Mouse (Mus musculus) erythroblast, adult 5-6 weeks (primary cell): ENCODE measurements around the gene Slc9a9. TPM values are rescaled to one million over a fixed set of nuclear protein-coding genes. Genes with fewer than 3 reads are reported as not detected.

Experiments used
- ATAC-seq: replicated peaks from 2 replicates; pipeline ENCODE4 v1.8.0; 2016; ENCODE audit warnings: moderate number of reproducible peaks, mild to moderate bottlenecking, moderate TSS enrichment, inconsistent platforms; ENCODE audit not compliant: poor library complexity, low FRiP score, severe bottlenecking
- total RNA-seq, 2 experiments: library from RNA; stranded (forward) in 1 of 2; stranded (reverse) in 1 of 2; fragments of 150-400 nt in 1 of 2; fragments of 200-764, 138-1000 nt in 1 of 2; gene quantifications; 2 replicates each; pipeline versions ENCODE4 v1.2.3 to v1.2.4; 2015 to 2017; ENCODE audit warnings: low replicate concordance in 2 of 2

Slc9a9 gene
- total RNA-seq, 2 experiments from 2014 or later = 1.9 to 4.3 TPM

GRCm38 (mm10) chr9:95242628-95243195, 573.0 kb downstream of the Slc9a9 start:
- no peak for ATAC-seq

- ATAC-seq = no peak
Observed at GRCm38 (mm10) chr9:95254162-95254561, 584.5 kb downstream of the Slc9a9 start.

GRCm38 (mm10) chr9:95255844-95256243, 586.1 kb downstream of the Slc9a9 start:
- no peak for ATAC-seq

- ATAC-seq = no peak
Observed at GRCm38 (mm10) chr9:95256680-95257316, 587.1 kb downstream of the Slc9a9 start.

- no peak for ATAC-seq
Observed at GRCm38 (mm10) chr9:95262851-95263250, 593.1 kb downstream of the Slc9a9 start.

- no peak for ATAC-seq
Observed at GRCm38 (mm10) chr9:95263867-95264509, 594.3 kb downstream of the Slc9a9 start.

GRCm38 (mm10) chr9:95266179-95266578, 596.5 kb downstream of the Slc9a9 start:
- no peak for ATAC-seq

GRCm38 (mm10) chr9:95266924-95267323, 597.2 kb downstream of the Slc9a9 start:
- ATAC-seq = no peak

GRCm38 (mm10) chr9:95279590-95280344, 610.1 kb downstream of the Slc9a9 start:
- no peak for ATAC-seq

Other genes with a start within 250 kb of the Slc9a9 start
- 4.6 and 11.1 TPM in 2 replicates for gene 1190002N15Rik, start 131.8 kb upstream of the Slc9a9 start, total RNA-seq (2015; ENCODE audit: low replicate concordance)
- gene 1190002N15Rik, start 131.8 kb upstream of the Slc9a9 start, total RNA-seq (2017; ENCODE audit: low replicate concordance) = 7.5 and 8.9 TPM in 2 replicates